Mouse (Mus musculus): ENCODE measurements around the gene Luc7l2.
A peak's percentile ranks its signal among the peaks of the same experiment; 100 is the strongest.

Luc7l2 gene

GRCm38 (mm10) chr6:38576096-38576495, 25.0 kb downstream of the Luc7l2 start:
- no peak for DNase-seq (ENCODE audit: low read depth, low spot score)

- no peak for DNase-seq (ENCODE audit: low read depth, low spot score)
Measured at GRCm38 (mm10) chr6:38580112-38580857, 29.2 kb downstream of the Luc7l2 start.

GRCm38 (mm10) chr6:38581711-38582110, 30.6 kb downstream of the Luc7l2 start:
- peak; percentile 34 for DNase-seq (ENCODE audit: low read depth, low spot score)

- no peak for DNase-seq (ENCODE audit: low read depth, low spot score)
Measured at GRCm38 (mm10) chr6:38597481-38597880, 46.3 kb downstream of the Luc7l2 start.

GRCm38 (mm10) chr6:38609892-38610291, 58.8 kb downstream of the Luc7l2 start:
- DNase-seq (ENCODE audit: low read depth, low spot score) = no peak

- no peak for DNase-seq (ENCODE audit: low read depth, low spot score)
Measured at GRCm38 (mm10) chr6:38622406-38622805, 71.3 kb downstream of the Luc7l2 start.

- no peak for DNase-seq (ENCODE audit: low read depth, low spot score)
Measured at GRCm38 (mm10) chr6:38623457-38623856, 72.3 kb downstream of the Luc7l2 start.

- DNase-seq (ENCODE audit: low read depth, low spot score) = no peak
Measured at GRCm38 (mm10) chr6:38624439-38624838, 73.3 kb downstream of the Luc7l2 start.

GRCm38 (mm10) chr6:38626086-38626485, 75.0 kb downstream of the Luc7l2 start:
- DNase-seq (ENCODE audit: low read depth, low spot score) = no peak

GRCm38 (mm10) chr6:38627081-38627480, 75.9 kb downstream of the Luc7l2 start:
- no peak for DNase-seq (ENCODE audit: low read depth, low spot score)

GRCm38 (mm10) chr6:38627486-38627885, 76.4 kb downstream of the Luc7l2 start:
- DNase-seq (ENCODE audit: low read depth, low spot score) = no peak

GRCm38 (mm10) chr6:38629556-38629955, 78.4 kb downstream of the Luc7l2 start:
- no peak for DNase-seq (ENCODE audit: low read depth, low spot score)

- no peak for DNase-seq (ENCODE audit: low read depth, low spot score)
Measured at GRCm38 (mm10) chr6:38632826-38633225, 81.7 kb downstream of the Luc7l2 start.

GRCm38 (mm10) chr6:38634461-38634860, 83.3 kb downstream of the Luc7l2 start:
- no peak for DNase-seq (ENCODE audit: low read depth, low spot score)

- DNase-seq (ENCODE audit: low read depth, low spot score) = peak; percentile 48
Measured at GRCm38 (mm10) chr6:38635941-38636851, 85.1 kb downstream of the Luc7l2 start.

- DNase-seq (ENCODE audit: low read depth, low spot score) = peak; percentile 23
Measured at GRCm38 (mm10) chr6:38636852-38637618, 85.9 kb downstream of the Luc7l2 start, which contains the start of gene Klrg2. Klrg2 (minus strand) TSS chr6:38637242.

- no peak for DNase-seq (ENCODE audit: low read depth, low spot score)
Measured at GRCm38 (mm10) chr6:38640401-38640800, 89.3 kb downstream of the Luc7l2 start.

- no peak for DNase-seq (ENCODE audit: low read depth, low spot score)
Measured at GRCm38 (mm10) chr6:38641228-38641627, 90.1 kb downstream of the Luc7l2 start.

- DNase-seq (ENCODE audit: low read depth, low spot score) = peak; percentile 20
Measured at GRCm38 (mm10) chr6:38641645-38642044, 90.5 kb downstream of the Luc7l2 start.

- DNase-seq (ENCODE audit: low read depth, low spot score) = no peak
Measured at GRCm38 (mm10) chr6:38642593-38642992, 91.5 kb downstream of the Luc7l2 start.

- no peak for DNase-seq (ENCODE audit: low read depth, low spot score)
Measured at GRCm38 (mm10) chr6:38643039-38643438, 91.9 kb downstream of the Luc7l2 start.

- peak; percentile 48 for DNase-seq (ENCODE audit: low read depth, low spot score)
Measured at GRCm38 (mm10) chr6:38649545-38649944, 98.4 kb downstream of the Luc7l2 start.

Data from CD4-positive, CD25-positive, alpha-beta regulatory T cell, adult 2 months (primary cell).